Mouse (Mus musculus): ENCODE data around the gene Cox10. TPM values are rescaled to one million over a fixed set of nuclear protein-coding genes. Genes with fewer than 3 reads are reported as not detected.

Gene Cox10
- polyA plus RNA-seq, 1 experiment from 2014 or later, result 22.3 TPM

DNA sequence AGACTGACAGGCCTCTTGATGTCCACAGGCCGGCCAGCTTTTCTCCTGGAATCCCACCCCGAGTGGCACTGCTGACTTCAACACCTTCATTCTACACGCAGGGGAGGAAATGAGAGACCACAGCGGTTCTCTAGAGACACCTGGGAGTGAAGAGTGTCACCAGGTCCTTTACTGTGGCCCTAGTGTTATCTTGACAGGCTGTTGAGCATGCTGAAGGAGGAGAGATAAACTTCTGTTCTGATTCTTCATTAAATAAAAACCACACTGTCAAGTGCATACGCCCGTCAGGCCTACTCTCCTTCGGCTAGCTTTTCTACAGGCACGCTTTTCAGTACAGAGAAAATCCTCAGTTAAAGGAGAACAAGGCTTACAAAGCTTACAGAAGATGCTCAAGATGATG is 60.0 kb downstream of the Cox10 start:
- ATAC-seq, result no peak
- H3K4me1 ChIP-seq (replicated peaks), result peaks cover 57% of the 10 kb centered on the region
- H3K36me3 ChIP-seq, result no peaks in the 10 kb centered on the region
- 92% methylated on average over 8 of the region's 8 CpGs for WGBS
- no peaks in the 10 kb centered on the region for H3K27me3 ChIP-seq
- no peak overlapping the region for H3K4me2 ChIP-seq (replicated peaks)
- H3K9ac ChIP-seq (replicated peaks), result no peak overlapping the region
- H3K27ac ChIP-seq, result no peak overlapping the region
- no peak overlapping the region for H3K4me3 ChIP-seq (replicated peaks)
- H3K9me3 ChIP-seq, result no peaks in the 10 kb centered on the region

DNA sequence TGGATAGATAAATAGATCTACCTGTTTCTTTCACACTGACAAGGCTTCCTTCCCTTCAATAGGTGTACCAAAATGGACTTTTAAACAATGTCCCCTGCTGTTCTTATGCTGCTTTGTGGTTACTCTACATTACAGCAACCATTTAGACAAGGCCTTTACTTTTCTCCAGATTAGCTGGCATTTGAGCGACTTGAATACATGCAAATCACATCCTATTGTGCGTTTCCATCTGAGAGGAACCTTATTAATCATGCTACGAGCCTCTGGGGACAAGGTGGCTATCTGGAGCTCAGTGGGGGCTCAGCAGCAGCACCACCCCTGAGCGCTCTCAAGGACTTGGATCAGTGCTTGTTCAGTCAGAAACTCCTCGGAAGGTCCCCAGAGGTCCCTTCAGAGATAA is 61.1 kb downstream of the Cox10 start:
- Histone ChIP-seq H3K36me3 (no peaks in the 10 kb centered on the region), H3K4me3 (replicated peaks) (no peak overlapping the region), H3K27me3 (no peaks in the 10 kb centered on the region), H3K4me2 (replicated peaks) (no peak overlapping the region), H3K27ac (no peak overlapping the region), H3K9ac (replicated peaks) (no peak overlapping the region), H3K9me3 (no peaks in the 10 kb centered on the region), H3K4me1 (replicated peaks) (peaks cover 51% of the 10 kb centered on the region)
- no peak for ATAC-seq
- 25% methylated on average over 5 of the region's 5 CpGs for WGBS

DNA sequence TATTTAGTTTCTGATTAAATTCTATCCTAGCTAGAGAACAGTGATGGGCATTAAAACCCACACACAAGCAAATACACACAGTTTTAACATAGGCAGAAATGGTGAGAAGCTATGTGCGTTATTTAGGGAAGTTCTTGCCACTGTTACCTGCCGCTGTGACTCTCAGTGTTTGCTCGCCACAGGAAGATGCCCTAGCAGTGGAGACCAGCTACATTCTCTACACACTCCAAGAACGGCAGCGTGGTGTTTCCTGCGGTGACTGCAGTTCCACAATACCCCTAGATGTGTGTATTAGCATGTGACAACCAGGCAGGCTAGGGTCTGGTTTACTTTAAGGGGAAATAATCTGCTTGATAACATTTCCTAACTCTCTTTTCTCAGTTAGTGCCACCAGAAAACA is 64.0 kb downstream of the Cox10 start:
- Histone ChIP-seq H3K9ac (replicated peaks) (no peak overlapping the region), H3K4me1 (replicated peaks) (peaks cover 46% of the 10 kb centered on the region), H3K4me3 (replicated peaks) (no peak overlapping the region), H3K27me3 (no peaks in the 10 kb centered on the region), H3K4me2 (replicated peaks) (no peak overlapping the region), H3K27ac (no peak overlapping the region), H3K9me3 (no peaks in the 10 kb centered on the region), H3K36me3 (no peaks in the 10 kb centered on the region)
- whole genome bisulfite sequencing, result 65% methylated on average over 6 of the region's 6 CpGs
- no peak for ATAC-seq

DNA sequence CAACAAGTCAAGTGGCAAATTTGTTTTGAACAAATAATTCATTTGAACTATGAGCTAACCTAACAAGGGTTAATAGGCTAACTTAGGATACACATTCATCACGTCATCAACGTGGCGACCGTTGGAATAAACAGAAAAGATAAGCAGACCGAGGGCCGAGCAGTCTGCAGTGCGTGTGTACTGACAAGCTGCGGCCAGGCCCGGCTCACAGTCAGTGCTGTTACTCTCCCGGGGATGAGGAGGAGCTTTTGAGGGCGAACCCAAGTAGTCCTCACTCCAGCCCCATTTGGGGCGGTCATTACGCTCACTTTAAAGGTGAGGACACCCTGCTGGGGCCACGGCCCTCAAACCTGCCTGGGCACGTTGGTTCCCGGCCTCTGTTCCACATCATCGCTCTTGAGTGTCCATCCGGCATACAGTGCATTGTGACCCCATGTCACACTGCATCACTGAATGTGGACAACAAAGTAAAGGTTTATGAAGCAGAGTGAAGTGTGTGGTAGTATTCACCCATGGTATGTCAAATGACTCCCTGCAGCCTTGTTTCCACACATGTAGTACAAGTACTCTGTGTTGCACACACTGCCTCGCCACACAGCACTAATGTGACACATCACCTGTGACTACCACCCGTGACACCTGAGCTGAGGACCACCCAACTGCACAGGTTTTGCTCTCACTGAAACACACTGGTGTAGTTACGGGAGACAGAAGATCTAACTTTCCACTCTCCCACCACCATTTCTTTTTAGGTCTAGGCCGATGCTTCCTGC is 68.4 kb downstream of the Cox10 start:
- Histone ChIP-seq H3K4me1 (replicated peaks) (peaks cover 28% of the 10 kb centered on the region), H3K36me3 (no peaks in the 10 kb centered on the region), H3K9ac (replicated peaks) (no peak overlapping the region), H3K27me3 (no peaks in the 10 kb centered on the region), H3K4me3 (replicated peaks) (no peak overlapping the region), H3K27ac (no peak overlapping the region), H3K4me2 (replicated peaks) (no peak overlapping the region), H3K9me3 (0 out of 2 replicates have a peak, but pooled peaks cover 3% of the 10 kb centered on the region)
- no peak for ATAC-seq
- 62% methylated on average over 22 of the region's 22 CpGs for whole genome bisulfite sequencing

DNA sequence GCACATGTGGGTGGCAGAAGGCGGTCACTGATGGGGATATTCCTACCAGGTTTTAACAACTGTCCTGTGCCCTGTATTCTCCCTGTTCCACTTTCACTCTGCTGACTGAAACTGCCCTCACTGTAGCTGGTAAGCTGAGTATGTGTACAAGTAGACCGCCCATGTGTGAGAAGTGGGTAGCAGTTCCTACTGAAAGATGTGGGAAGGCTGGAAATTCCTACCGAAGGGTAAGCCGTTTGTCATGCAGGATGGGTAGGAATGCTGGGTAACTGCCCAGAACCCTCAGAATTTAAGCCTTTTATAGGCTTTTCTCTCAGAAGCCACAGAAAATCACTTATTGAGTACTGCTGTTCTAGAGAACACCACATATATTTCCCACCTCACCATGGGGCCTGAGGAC is 75.1 kb downstream of the Cox10 start:
- H3K4me1 ChIP-seq (replicated peaks), result 0 out of 2 replicates have a peak, but pooled peaks cover 4% of the 10 kb centered on the region
- H3K4me2 ChIP-seq (replicated peaks), result no peak overlapping the region
- H3K9ac ChIP-seq (replicated peaks), result no peak overlapping the region
- 91% methylated on average over 4 of the region's 4 CpGs for WGBS
- no peaks in the 10 kb centered on the region for H3K36me3 ChIP-seq
- H3K4me3 ChIP-seq (replicated peaks), result no peak overlapping the region
- 0 out of 2 replicates have a peak, but pooled peaks cover 3% of the 10 kb centered on the region for H3K9me3 ChIP-seq
- ATAC-seq, result no peak
- H3K27me3 ChIP-seq, result no peaks in the 10 kb centered on the region
- no peak overlapping the region for H3K27ac ChIP-seq

DNA sequence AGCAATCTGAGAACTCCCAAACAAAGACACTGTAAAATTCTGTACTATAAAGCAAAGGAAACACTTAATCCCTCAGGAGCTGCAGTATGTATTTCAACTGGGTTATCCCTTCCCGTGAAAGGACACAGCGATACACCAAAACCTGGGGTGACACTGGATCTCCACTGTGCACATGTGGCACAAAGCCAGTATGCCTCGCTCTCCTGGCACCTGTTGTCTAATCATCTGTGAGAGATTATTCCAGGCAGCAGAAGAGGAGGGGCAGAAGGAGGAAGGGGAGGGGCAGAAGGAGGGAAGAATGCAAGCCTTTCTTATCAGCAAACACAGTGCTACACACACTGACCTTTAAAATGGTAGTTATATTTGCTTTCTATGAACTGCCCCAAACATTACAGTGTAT is 75.8 kb downstream of the Cox10 start:
- no peak for ATAC-seq
- no peaks in the 10 kb centered on the region for H3K36me3 ChIP-seq
- 0 out of 2 replicates have a peak, but pooled peaks cover 4% of the 10 kb centered on the region for H3K4me1 ChIP-seq (replicated peaks)
- no peak overlapping the region for H3K9ac ChIP-seq (replicated peaks)
- no peak overlapping the region for H3K4me3 ChIP-seq (replicated peaks)
- H3K27me3 ChIP-seq, result no peaks in the 10 kb centered on the region
- H3K4me2 ChIP-seq (replicated peaks), result no peak overlapping the region
- no peak overlapping the region for H3K27ac ChIP-seq
- WGBS, result 65% methylated on average over 3 of the region's 3 CpGs
- H3K9me3 ChIP-seq, result 0 out of 2 replicates have a peak, but pooled peaks cover 3% of the 10 kb centered on the region

DNA sequence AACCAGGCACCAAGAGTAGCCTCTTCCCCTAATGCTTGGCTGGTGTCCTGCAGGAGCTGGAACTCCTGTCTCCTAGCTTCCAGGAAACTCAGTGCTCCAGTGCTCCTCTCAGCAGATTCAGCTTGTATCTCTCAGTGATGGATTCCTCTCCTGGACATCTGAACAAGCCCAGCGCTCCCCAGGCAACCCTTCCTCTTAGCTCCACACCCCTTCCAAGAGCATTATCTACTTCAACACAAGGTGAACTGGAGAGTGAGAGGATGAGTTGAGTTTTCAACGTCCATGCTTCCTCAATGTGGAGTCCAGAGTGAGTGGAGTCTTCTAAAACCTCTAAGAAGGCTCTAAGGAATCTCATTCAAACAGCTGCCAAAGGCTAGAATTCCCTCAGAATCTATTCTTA is 76.6 kb downstream of the Cox10 start:
- Histone ChIP-seq H3K9me3 (0 out of 2 replicates have a peak, but pooled peaks cover 3% of the 10 kb centered on the region), H3K27me3 (no peaks in the 10 kb centered on the region), H3K9ac (replicated peaks) (no peak overlapping the region), H3K4me3 (replicated peaks) (no peak overlapping the region), H3K4me2 (replicated peaks) (no peak overlapping the region), H3K36me3 (no peaks in the 10 kb centered on the region), H3K4me1 (replicated peaks) (0 out of 2 replicates have a peak, but pooled peaks cover 4% of the 10 kb centered on the region), H3K27ac (no peak overlapping the region)
- no peak for ATAC-seq
- WGBS, result 93% methylated on average over 2 of the region's 2 CpGs

DNA sequence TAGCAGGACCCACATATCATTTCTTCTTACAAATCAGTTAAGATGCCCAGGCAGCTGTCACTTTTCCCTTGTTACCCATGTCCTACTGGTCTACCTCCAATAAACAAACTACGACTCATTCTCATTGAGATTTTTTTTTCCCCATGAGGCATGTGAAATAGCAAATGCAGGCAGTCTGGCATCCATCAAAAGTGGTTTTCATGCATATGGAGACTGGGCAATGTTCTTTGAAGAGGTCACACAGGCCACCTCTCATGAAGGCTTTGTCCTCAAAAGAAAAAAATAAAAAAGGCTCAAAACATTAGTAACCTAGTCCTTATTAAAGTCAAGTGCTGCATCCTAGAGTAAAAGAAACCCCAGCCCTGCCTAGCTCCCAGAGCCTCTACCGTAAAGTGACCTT is 78.2 kb downstream of the Cox10 start:
- H3K36me3 ChIP-seq, result no peaks in the 10 kb centered on the region
- no peaks in the 10 kb centered on the region for H3K27me3 ChIP-seq
- no peak overlapping the region for H3K27ac ChIP-seq
- 76% methylated on average over 2 of the region's 2 CpGs for WGBS
- ATAC-seq, result no peak
- H3K4me3 ChIP-seq (replicated peaks), result no peak overlapping the region
- no peak overlapping the region for H3K9ac ChIP-seq (replicated peaks)
- H3K9me3 ChIP-seq, result no peaks in the 10 kb centered on the region
- H3K4me2 ChIP-seq (replicated peaks), result no peak overlapping the region
- H3K4me1 ChIP-seq (replicated peaks), result 0 out of 2 replicates have a peak, but pooled peaks cover 4% of the 10 kb centered on the region

DNA sequence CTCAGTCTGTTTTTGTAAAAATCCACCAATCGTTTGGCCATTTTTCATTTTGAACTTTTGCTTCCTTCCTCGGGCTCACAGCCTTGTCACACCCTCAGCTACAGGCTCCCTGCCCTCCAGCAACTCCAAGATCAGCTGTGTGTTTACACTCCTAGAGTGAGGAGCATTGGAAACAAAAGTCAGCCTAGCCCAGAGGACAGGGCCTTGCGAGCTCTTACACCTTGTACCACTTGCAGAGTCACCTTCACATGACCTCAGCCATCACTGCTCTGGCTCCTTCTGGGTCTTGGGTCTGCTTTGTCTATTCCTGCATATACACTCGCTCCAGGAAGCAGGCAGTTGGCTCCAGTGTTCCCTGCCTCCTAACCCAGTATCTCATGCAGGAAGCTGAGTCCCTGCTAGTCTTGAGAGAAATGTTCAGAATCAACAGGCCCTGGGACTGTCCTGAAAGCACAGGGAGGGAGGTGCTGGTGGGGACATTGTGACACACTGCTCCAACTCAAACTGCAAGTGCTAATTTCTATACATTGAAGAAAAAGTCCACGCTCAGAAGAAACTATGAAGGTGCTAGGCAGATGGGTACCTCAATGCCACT is 79.0 kb downstream of the Cox10 start:
- WGBS, result 76% methylated on average over 5 of the region's 5 CpGs
- ATAC-seq, result no peak

DNA sequence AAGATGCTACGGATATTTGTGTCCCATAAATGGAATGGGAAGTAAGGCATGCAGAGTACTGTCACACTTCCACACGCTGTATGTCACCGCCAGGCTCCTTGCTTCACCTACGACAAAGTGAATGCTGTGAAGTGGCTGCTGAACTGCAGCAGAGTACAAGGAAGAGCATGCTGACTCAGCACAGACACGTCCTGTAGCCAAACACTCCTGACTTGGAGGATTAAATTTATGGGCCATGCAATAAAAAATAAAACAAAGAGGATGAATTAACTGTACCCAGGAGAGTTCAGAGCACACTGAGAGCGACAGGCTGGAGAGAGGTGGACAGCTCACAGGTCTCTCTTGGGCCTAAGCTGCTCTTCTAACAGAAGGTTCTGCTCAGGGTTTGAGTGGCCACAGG is 79.8 kb downstream of the Cox10 start:
- H3K9me3 ChIP-seq, result no peaks in the 10 kb centered on the region
- H3K36me3 ChIP-seq, result no peaks in the 10 kb centered on the region
- no peak overlapping the region for H3K9ac ChIP-seq (replicated peaks)
- no peak overlapping the region for H3K4me2 ChIP-seq (replicated peaks)
- no peak overlapping the region for H3K27ac ChIP-seq
- H3K27me3 ChIP-seq, result no peaks in the 10 kb centered on the region
- H3K4me1 ChIP-seq (replicated peaks), result 0 out of 2 replicates have a peak, but pooled peaks cover 4% of the 10 kb centered on the region
- 90% methylated on average over 6 of the region's 6 CpGs for WGBS
- no peak for ATAC-seq
- H3K4me3 ChIP-seq (replicated peaks), result no peak overlapping the region

More for the DNA sequence above, 79.0 kb downstream of the Cox10 start:
- H3K9me3 ChIP-seq, result no peaks in the 10 kb centered on the region
- H3K4me1 ChIP-seq (replicated peaks), result 0 out of 2 replicates have a peak, but pooled peaks cover 4% of the 10 kb centered on the region
- no peak overlapping the region for H3K4me2 ChIP-seq (replicated peaks)
- no peak overlapping the region for H3K9ac ChIP-seq (replicated peaks)
- no peaks in the 10 kb centered on the region for H3K27me3 ChIP-seq
- H3K4me3 ChIP-seq (replicated peaks), result no peak overlapping the region
- H3K27ac ChIP-seq, result no peak overlapping the region
- H3K36me3 ChIP-seq, result no peaks in the 10 kb centered on the region

DNA sequence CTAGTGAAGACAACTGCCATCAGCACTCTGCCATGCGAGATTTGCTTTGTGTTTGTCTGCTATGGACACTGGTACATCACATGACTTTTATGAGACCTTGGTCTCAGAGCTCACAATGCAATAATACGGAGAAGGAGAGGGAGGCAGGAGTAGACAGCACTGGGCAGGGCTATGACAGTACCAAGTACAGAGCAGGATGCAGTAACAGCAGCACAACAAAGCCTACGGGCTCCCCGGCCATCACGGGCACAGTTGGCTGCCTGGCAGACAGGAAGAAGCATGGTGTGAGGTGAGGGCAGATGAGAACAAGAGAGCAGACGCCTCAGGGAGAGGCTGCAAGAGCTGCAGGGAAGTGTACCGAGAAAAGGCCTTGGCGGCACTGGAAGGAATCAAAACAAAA is 87.3 kb downstream of the Cox10 start:
- Histone ChIP-seq H3K27ac (no peak overlapping the region), H3K4me3 (replicated peaks) (no peak overlapping the region), H3K36me3 (no peaks in the 10 kb centered on the region), H3K4me1 (replicated peaks) (peaks cover 15% of the 10 kb centered on the region; the same call in 1 of the 2 replicates), H3K9me3 (no peaks in the 10 kb centered on the region), H3K4me2 (replicated peaks) (no peak overlapping the region), H3K27me3 (no peaks in the 10 kb centered on the region), H3K9ac (replicated peaks) (no peak overlapping the region)
- 86% methylated on average over 8 of the region's 8 CpGs for WGBS
- ATAC-seq, result no peak

DNA sequence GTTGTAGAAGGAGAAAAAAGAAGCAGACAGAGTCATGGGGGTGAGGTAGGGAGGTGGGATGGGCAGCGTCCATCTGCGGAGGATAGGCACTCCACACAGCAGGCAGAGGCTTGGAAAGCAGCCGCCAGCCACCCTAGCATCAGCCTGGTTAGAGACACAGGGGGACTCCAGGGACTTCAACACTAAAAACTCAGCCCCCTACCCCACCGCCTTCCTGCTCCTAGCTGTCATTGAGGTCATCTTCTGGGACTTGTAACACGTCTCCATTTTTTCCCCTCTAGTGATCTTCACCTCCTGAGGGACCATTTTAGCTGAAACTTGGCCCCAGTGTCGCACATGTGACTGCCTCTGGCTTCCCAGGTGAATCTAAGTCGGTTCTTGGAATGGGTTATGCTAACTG is 88.5 kb downstream of the Cox10 start:
- H3K9me3 ChIP-seq, result no peaks in the 10 kb centered on the region
- H3K27ac ChIP-seq, result no peak overlapping the region
- H3K4me2 ChIP-seq (replicated peaks), result no peak overlapping the region
- peaks cover 15% of the 10 kb centered on the region; the same call in 1 of the 2 replicates for H3K4me1 ChIP-seq (replicated peaks)
- H3K9ac ChIP-seq (replicated peaks), result no peak overlapping the region
- no peaks in the 10 kb centered on the region for H3K27me3 ChIP-seq
- WGBS, result 83% methylated on average over 7 of the region's 7 CpGs
- H3K4me3 ChIP-seq (replicated peaks), result no peak overlapping the region
- ATAC-seq, result no peak
- H3K36me3 ChIP-seq, result no peaks in the 10 kb centered on the region
